Mouse (Mus musculus): ENCODE data around the gene Sprr2a2. TPM values are rescaled to one million over a fixed set of nuclear protein-coding genes. Genes with fewer than 3 reads are reported as not detected.
"Not testable (repeated sequence)": the region's sequence is repeated elsewhere in the genome, so short reads cannot be mapped to it uniquely, and the experiment has no call there.

Sprr2a2 gene
- not detected for total RNA-seq (2021)
- polyA plus RNA-seq (2012; rRNA removed) = 1.8 and 18.7 TPM in 2 replicates
- long read RNA-seq = 0 reads

- DNase-seq = not testable (repeated sequence)
Observed at GRCm38 (mm10) chr3:92215569-92215968, at the start of gene Sprr2a2, which contains the start of gene Sprr2a1. Gene Sprr2a2 (plus strand): TSS chr3:92215920. Gene Sprr2a1 (plus strand): TSS chr3:92215799.

GRCm38 (mm10) chr3:92169847-92170246 lies 45.9 kb upstream of the Sprr2a2 start:
- DNase-seq = no peak

- DNase-seq = no peak
Observed at GRCm38 (mm10) chr3:92176880-92177279, 38.8 kb upstream of the Sprr2a2 start.

- DNase-seq = no peak
Observed at GRCm38 (mm10) chr3:92195512-92196200, 20.1 kb upstream of the Sprr2a2 start.

- not testable (repeated sequence) for DNase-seq
Observed at GRCm38 (mm10) chr3:92211133-92211925, 4.4 kb upstream of the Sprr2a2 start.

GRCm38 (mm10) chr3:92212059-92212458 lies 3.7 kb upstream of the Sprr2a2 start:
- DNase-seq = not testable (repeated sequence)

GRCm38 (mm10) chr3:92213651-92214050 lies 2.1 kb upstream of the Sprr2a2 start:
- DNase-seq = not testable (repeated sequence)

GRCm38 (mm10) chr3:92219031-92219430 lies 3.3 kb downstream of the Sprr2a2 start:
- DNase-seq = not testable (repeated sequence)

- not testable (repeated sequence) for DNase-seq
Observed at GRCm38 (mm10) chr3:92223708-92224107, 8.0 kb downstream of the Sprr2a2 start.

GRCm38 (mm10) chr3:92227410-92227809 lies 11.7 kb downstream of the Sprr2a2 start:
- DNase-seq = peak; percentile 0

- DNase-seq = not testable (repeated sequence)
Observed at GRCm38 (mm10) chr3:92236463-92237189, 20.9 kb downstream of the Sprr2a2 start.

- not testable (repeated sequence) for DNase-seq
Observed at GRCm38 (mm10) chr3:92238736-92239135, 23.0 kb downstream of the Sprr2a2 start.

- not testable (repeated sequence) for DNase-seq
Observed at GRCm38 (mm10) chr3:92239197-92239596, 23.5 kb downstream of the Sprr2a2 start.

GRCm38 (mm10) chr3:92244833-92245232 lies 29.1 kb downstream of the Sprr2a2 start:
- not testable (repeated sequence) for DNase-seq

- DNase-seq = not testable (repeated sequence)
Observed at GRCm38 (mm10) chr3:92246245-92246644, 30.5 kb downstream of the Sprr2a2 start.

GRCm38 (mm10) chr3:92248494-92248893 lies 32.8 kb downstream of the Sprr2a2 start:
- not testable (repeated sequence) for DNase-seq

GRCm38 (mm10) chr3:92250450-92250849 lies 34.7 kb downstream of the Sprr2a2 start:
- DNase-seq = not testable (repeated sequence)

GRCm38 (mm10) chr3:92253860-92254259 lies 38.1 kb downstream of the Sprr2a2 start:
- not testable (repeated sequence) for DNase-seq

- not testable (repeated sequence) for DNase-seq
Observed at GRCm38 (mm10) chr3:92258526-92258925, 42.8 kb downstream of the Sprr2a2 start.

GRCm38 (mm10) chr3:92263462-92263861 lies 47.7 kb downstream of the Sprr2a2 start:
- not testable (repeated sequence) for DNase-seq

GRCm38 (mm10) chr3:92271414-92271985 lies 55.8 kb downstream of the Sprr2a2 start:
- not testable (repeated sequence) for DNase-seq

- DNase-seq = not testable (repeated sequence)
Observed at GRCm38 (mm10) chr3:92273504-92273903, 57.8 kb downstream of the Sprr2a2 start.

All from adrenal gland, adult 2 months (tissue).